Mouse (Mus musculus) layer of hippocampus, adult 2 months (tissue): ENCODE measurements around the gene Gm21440. TPM values are rescaled to one million over a fixed set of nuclear protein-coding genes. Genes with fewer than 3 reads are reported as not detected.
"Not testable (repeated sequence)": the region's sequence is repeated elsewhere in the genome, so short reads cannot be mapped to it uniquely, and the experiment has no call there.

Source experiments
- DNase-seq, 2 experiments: peaks; one replicate each; pipeline ENCODE4 v3.0.0; 2022; ENCODE audit warnings: low spot score in 2 of 2
- H3K27ac ChIP-seq: fragments of 200-600 bp; 2 replicates; pipeline ENCODE4 v1.8.1; 2022
- H3K4me3 ChIP-seq: fragments of 200-600 bp; 2 replicates; pipeline ENCODE4 v1.8.1; 2022; ENCODE audit warnings: mild to moderate bottlenecking
- long read RNA-seq, 2 experiments: library from polyadenylated mRNA; stranded (forward); transcript quantifications; one replicate each; pipeline ENCODE4 v2.0.0; 2021; ENCODE audit warnings: borderline mapping rate in 2 of 2
- total RNA-seq, 2 experiments: library from RNA; stranded (reverse); gene quantifications; 2 replicates each; pipeline ENCODE4 v1.2.3; 2021

Gene Gm21440
- not detected for total RNA-seq
- long read RNA-seq, experiment 1, result 0 reads
- long read RNA-seq, experiment 2, result 0 reads

DNA sequence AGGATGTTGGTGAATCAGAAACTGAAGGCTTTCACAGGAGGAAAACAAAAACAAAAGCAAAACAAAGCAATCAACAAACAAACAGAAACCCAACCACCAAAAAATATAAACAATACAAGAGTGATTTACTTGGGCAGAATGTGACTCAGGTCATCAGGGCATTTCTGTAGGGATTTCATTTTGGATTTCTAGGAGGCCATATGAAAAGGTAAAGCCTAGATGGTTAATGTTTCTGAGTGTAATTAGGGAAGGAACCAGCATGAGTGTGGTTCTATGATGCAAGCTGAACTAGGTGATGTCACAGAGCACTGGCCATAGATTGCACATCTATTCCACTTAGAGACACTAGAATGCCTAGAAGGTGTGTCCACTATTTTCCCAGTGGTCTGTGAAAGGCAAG lies at the start of gene Gm21440, which contains the start of gene Gm21454:
Gene Gm21440, plus strand, starts transcription at position 301 of the 400 bp plus-strand sequence.
Gene Gm21454, plus strand, starts transcription at position 352 of the 400 bp plus-strand sequence.
- H3K4me3 ChIP-seq, H3K27ac ChIP-seq, DNase-seq: not testable (repeated sequence)

DNA sequence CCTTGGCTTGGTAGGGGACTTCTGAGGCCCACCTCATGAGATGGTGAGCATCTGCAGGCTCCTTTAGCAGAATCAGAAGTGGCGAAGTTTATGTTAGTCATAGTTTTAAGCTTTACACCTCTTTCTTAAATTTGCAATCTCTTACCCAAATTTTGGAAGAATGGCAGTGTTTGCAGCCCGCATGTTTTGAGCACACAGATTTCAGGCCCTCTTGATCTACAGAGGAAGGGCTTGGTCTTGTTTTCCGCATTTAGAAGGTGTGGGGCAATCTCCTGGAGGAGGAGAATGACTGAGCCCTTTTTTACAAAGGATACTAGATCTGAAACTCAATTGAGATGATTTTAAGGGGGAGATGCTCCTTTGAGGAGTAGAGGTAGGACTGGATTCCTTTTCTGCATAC lies 28.4 kb upstream of the Gm21440 start, which contains the start of gene Gm21828:
Gene Gm21828, minus strand, starts transcription at position 101 of the 400 bp plus-strand sequence.
- not testable (repeated sequence) for DNase-seq, H3K4me3 ChIP-seq, H3K27ac ChIP-seq

Other genes with a start within 250 kb of the Gm21440 start
- not detected for gene Gm20807, start 209.5 kb upstream of the Gm21440 start, total RNA-seq
- not detected for gene Gm21891, start 118.9 kb upstream of the Gm21440 start, total RNA-seq
- not detected for gene Gm21425, start 90.4 kb upstream of the Gm21440 start, total RNA-seq
- gene Gm21828, start 28.5 kb upstream of the Gm21440 start, total RNA-seq, result not detected
- gene Gm21454, start 51 bp downstream of the Gm21440 start, total RNA-seq, result not detected
- not detected for gene Gm21725, start 96.7 kb downstream of the Gm21440 start, total RNA-seq
- not detected for gene Gm21866, start 213.2 kb downstream of the Gm21440 start, total RNA-seq
- not detected for gene Gm20773, start 241.6 kb downstream of the Gm21440 start, total RNA-seq